Mouse (Mus musculus) thymus, postnatal 4 days (tissue): ENCODE measurements around the gene Adcy2.

Source experiments
- DNase-seq: peaks from one replicate; pipeline ENCODE4 v3.0.0; 2021

Gene Adcy2

GRCm38 (mm10) chr13:68998918-68999801 lies at the start of gene Adcy2:
TSS of gene Adcy2 (minus strand) at chr13:68999541.
- peak; percentile 20 for DNase-seq

GRCm38 (mm10) chr13:69036991-69037597 lies 37.8 kb upstream of the Adcy2 start:
- no peak for DNase-seq

GRCm38 (mm10) chr13:69034621-69035020 lies 35.3 kb upstream of the Adcy2 start:
- DNase-seq = no peak

- DNase-seq = no peak
Measured at GRCm38 (mm10) chr13:69033532-69033931, 34.2 kb upstream of the Adcy2 start.

- no peak for DNase-seq
Measured at GRCm38 (mm10) chr13:69029078-69029757, 29.9 kb upstream of the Adcy2 start.

GRCm38 (mm10) chr13:69024964-69025363 lies 25.6 kb upstream of the Adcy2 start:
- no peak for DNase-seq

- DNase-seq = no peak
Measured at GRCm38 (mm10) chr13:69023239-69023638, 23.9 kb upstream of the Adcy2 start.

GRCm38 (mm10) chr13:69020574-69020973 lies 21.2 kb upstream of the Adcy2 start:
- no peak for DNase-seq

GRCm38 (mm10) chr13:69006915-69007314 lies 7.6 kb upstream of the Adcy2 start:
- DNase-seq = no peak

- no peak for DNase-seq
Measured at GRCm38 (mm10) chr13:69006091-69006490, 6.8 kb upstream of the Adcy2 start.

GRCm38 (mm10) chr13:69004406-69004805 lies 5.1 kb upstream of the Adcy2 start:
- DNase-seq = no peak

GRCm38 (mm10) chr13:69002631-69003030 lies 3.3 kb upstream of the Adcy2 start:
- DNase-seq = no peak

GRCm38 (mm10) chr13:69002173-69002572 lies 2.8 kb upstream of the Adcy2 start:
- peak; percentile 21 for DNase-seq

- no peak for DNase-seq
Measured at GRCm38 (mm10) chr13:68999826-69000225, 485 bp upstream of the Adcy2 start.

- DNase-seq = no peak
Measured at GRCm38 (mm10) chr13:68998558-68998917, 803 bp downstream of the Adcy2 start.

GRCm38 (mm10) chr13:68997821-68998551 lies 1.4 kb downstream of the Adcy2 start:
- no peak for DNase-seq

GRCm38 (mm10) chr13:68997386-68997785 lies 2.0 kb downstream of the Adcy2 start:
- DNase-seq = no peak

GRCm38 (mm10) chr13:68996661-68997060 lies 2.7 kb downstream of the Adcy2 start:
- DNase-seq = no peak

- no peak for DNase-seq
Measured at GRCm38 (mm10) chr13:68985789-68986188, 13.6 kb downstream of the Adcy2 start.

GRCm38 (mm10) chr13:68984000-68984399 lies 15.3 kb downstream of the Adcy2 start:
- no peak for DNase-seq

GRCm38 (mm10) chr13:68981048-68981447 lies 18.3 kb downstream of the Adcy2 start:
- DNase-seq = no peak

GRCm38 (mm10) chr13:68973143-68973542 lies 26.2 kb downstream of the Adcy2 start:
- DNase-seq = no peak

GRCm38 (mm10) chr13:68961580-68961979 lies 37.8 kb downstream of the Adcy2 start:
- no peak for DNase-seq
